Mouse (Mus musculus): Measurements from ENCODE around the gene Jdp2. TPM values are rescaled to one million over a fixed set of nuclear protein-coding genes. Genes with fewer than 3 reads are reported as not detected.
"Not testable (repeated sequence)": the region's sequence is repeated elsewhere in the genome, so short reads cannot be mapped to it uniquely, and the experiment has no call there.

Jdp2 gene
- total RNA-seq, 1 experiment, result 15.9 TPM

GRCm38 (mm10) chr12:85660855-85661254 is 62.0 kb downstream of the Jdp2 start:
- Histone ChIP-seq H3K9me3 (ENCODE audit: control insufficient read depth, insufficient read depth, low read depth, low read length) (no peaks in the 10 kb centered on the region), H3K27ac (ENCODE audit: insufficient read depth, low read depth, low read length, poor library complexity, severe bottlenecking) (no peak overlapping the region), H3K9ac (ENCODE audit: insufficient read depth, low read depth, low read length, poor library complexity, severe bottlenecking) (no peak overlapping the region), H3K36me3 (ENCODE audit: control insufficient read depth, insufficient read depth, low read length, poor library complexity, severe bottlenecking) (no peaks in the 10 kb centered on the region), H3K4me3 (ENCODE audit: insufficient read depth in 1 of 2, low read depth in 1 of 2, low read length in 2 of 2, poor library complexity in 1 of 2, severe bottlenecking in 1 of 2) (no peak overlapping the region), H3K4me1 (ENCODE audit: control insufficient read depth in 2 of 2, insufficient read depth in 2 of 2, low read length in 2 of 2, poor library complexity in 1 of 2) (no peaks in the 10 kb centered on the region)
- DNase-seq (ENCODE audit: low read depth, low spot score), result no peak
- no peak for TF ChIP-seq ZC3H11A (IDR thresholded peaks at IDR 0.05; ENCODE audit: borderline replicate concordance, low read depth, low read length)
- TF ChIP-seq HCFC1 (IDR thresholded peaks at IDR 0.05; ENCODE audit: borderline replicate concordance, insufficient read depth, low read length), result no peak
- TF ChIP-seq ZNF384 (IDR thresholded peaks at IDR 0.05; ENCODE audit: low read depth, low read length), result no peak
- TF ChIP-seq CHD2 (IDR thresholded peaks at IDR 0.05; ENCODE audit: low read depth, low read length), result no peak
- TF ChIP-seq MAFK (IDR thresholded peaks at IDR 0.05; ENCODE audit: insufficient read depth, low read depth, low read length), result no peak
- in situ Hi-C loops (cut with MboI; ENCODE audit: low sequenced_read_pairs in 2 of 2, unreplicated experiment in 2 of 2), result loop anchor here (10.0 to 25.0 kb wide), 3 partner anchors 149 to 324 kb away; partner anchors contain the start of gene Nek9 (in 1 of the 2)

DNA sequence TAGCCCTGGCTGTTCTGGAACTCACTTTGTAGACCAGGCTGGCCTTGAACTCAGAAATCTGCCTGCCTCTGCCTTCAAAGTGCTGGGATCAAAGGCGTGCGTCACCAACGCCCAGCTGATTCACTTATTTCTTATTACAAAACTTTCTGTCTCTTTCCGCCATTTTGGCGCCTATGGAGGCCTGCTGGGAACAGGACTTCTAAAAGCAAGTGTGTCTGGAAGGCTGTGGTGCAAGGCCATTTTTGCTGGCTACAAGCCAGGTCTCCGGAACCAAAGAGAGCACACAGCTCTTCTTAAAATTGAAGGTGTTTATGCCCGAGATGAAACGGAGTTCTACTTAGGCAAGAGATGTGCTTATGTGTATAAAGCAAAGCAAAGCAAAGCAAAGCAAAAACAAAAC is 63.4 kb downstream of the Jdp2 start:
- in situ Hi-C loops (cut with MboI; ENCODE audit: low sequenced_read_pairs in 2 of 2, unreplicated experiment in 2 of 2), result loop anchor here (10.0 to 25.0 kb wide), 3 partner anchors 150 to 325 kb away; partner anchors contain the start of gene Nek9 (in 1 of the 2)
- H3K27ac ChIP-seq (ENCODE audit: insufficient read depth, low read depth, low read length, poor library complexity, severe bottlenecking); H3K9me3 ChIP-seq (ENCODE audit: control insufficient read depth, insufficient read depth, low read depth, low read length); H3K4me3 ChIP-seq (ENCODE audit: insufficient read depth in 1 of 2, low read depth in 1 of 2, low read length in 2 of 2, poor library complexity in 1 of 2, severe bottlenecking in 1 of 2); H3K9ac ChIP-seq (ENCODE audit: insufficient read depth, low read depth, low read length, poor library complexity, severe bottlenecking); H3K4me1 ChIP-seq (ENCODE audit: control insufficient read depth in 2 of 2, insufficient read depth in 2 of 2, low read length in 2 of 2, poor library complexity in 1 of 2); H3K36me3 ChIP-seq (ENCODE audit: control insufficient read depth, insufficient read depth, low read length, poor library complexity, severe bottlenecking); DNase-seq (ENCODE audit: low read depth, low spot score): not testable (repeated sequence)

DNA sequence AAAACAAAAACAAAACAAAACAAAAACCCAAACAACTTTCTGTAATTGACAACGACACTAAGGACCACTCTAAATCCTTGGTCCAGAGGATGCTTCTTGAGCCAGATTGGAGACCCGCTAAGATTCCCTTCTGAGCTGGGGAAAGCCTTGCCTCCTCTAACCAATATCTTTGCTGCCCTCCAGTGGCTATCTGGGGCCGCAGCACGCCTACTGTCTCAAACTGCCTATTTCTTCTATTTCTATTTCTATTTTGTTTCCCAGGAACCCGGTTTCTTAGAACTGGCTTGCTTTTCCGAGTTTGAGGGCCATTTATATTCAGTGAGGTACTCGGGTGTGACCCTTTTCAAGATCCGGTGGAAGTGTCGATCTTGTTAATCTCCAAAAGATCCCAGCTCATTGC is 64.1 kb downstream of the Jdp2 start:
- no peak overlapping the region for H3K4me3 ChIP-seq (ENCODE audit: insufficient read depth in 1 of 2, low read depth in 1 of 2, low read length in 2 of 2, poor library complexity in 1 of 2, severe bottlenecking in 1 of 2)
- H3K9ac ChIP-seq (ENCODE audit: insufficient read depth, low read depth, low read length, poor library complexity, severe bottlenecking), result no peak overlapping the region
- in situ Hi-C loops (cut with MboI; ENCODE audit: low sequenced_read_pairs in 2 of 2, unreplicated experiment in 2 of 2), result loop anchor here (10.0 to 25.0 kb wide), 3 partner anchors 151 to 326 kb away; partner anchors contain the start of gene Nek9 (in 1 of the 2)
- no peak overlapping the region for H3K27ac ChIP-seq (ENCODE audit: insufficient read depth, low read depth, low read length, poor library complexity, severe bottlenecking)
- peaks cover 0 to 9% of the 10 kb centered on the region in 2 experiments; a peak in 1 of 4 replicates for H3K4me1 ChIP-seq (ENCODE audit: control insufficient read depth in 2 of 2, insufficient read depth in 2 of 2, low read length in 2 of 2, poor library complexity in 1 of 2)
- H3K9me3 ChIP-seq (ENCODE audit: control insufficient read depth, insufficient read depth, low read depth, low read length), result no peaks in the 10 kb centered on the region
- TF ChIP-seq HCFC1 (IDR thresholded peaks at IDR 0.05; ENCODE audit: borderline replicate concordance, insufficient read depth, low read length), result no peak
- peak; percentile 92 for TF ChIP-seq ZC3H11A (IDR thresholded peaks at IDR 0.05; ENCODE audit: borderline replicate concordance, low read depth, low read length)
- peak; percentile 56 for DNase-seq (ENCODE audit: low read depth, low spot score)
- no peaks in the 10 kb centered on the region for H3K36me3 ChIP-seq (ENCODE audit: control insufficient read depth, insufficient read depth, low read length, poor library complexity, severe bottlenecking)

GRCm38 (mm10) chr12:85666112-85666511 is 67.3 kb downstream of the Jdp2 start:
- Histone ChIP-seq H3K4me3 (ENCODE audit: insufficient read depth in 1 of 2, low read depth in 1 of 2, low read length in 2 of 2, poor library complexity in 1 of 2, severe bottlenecking in 1 of 2) (no peak overlapping the region), H3K9ac (ENCODE audit: insufficient read depth, low read depth, low read length, poor library complexity, severe bottlenecking) (no peak overlapping the region), H3K9me3 (ENCODE audit: control insufficient read depth, insufficient read depth, low read depth, low read length) (no peaks in the 10 kb centered on the region), H3K36me3 (ENCODE audit: control insufficient read depth, insufficient read depth, low read length, poor library complexity, severe bottlenecking) (no peaks in the 10 kb centered on the region), H3K4me1 (ENCODE audit: control insufficient read depth in 2 of 2, insufficient read depth in 2 of 2, low read length in 2 of 2, poor library complexity in 1 of 2) (peaks cover 0 to 9% of the 10 kb centered on the region in 2 experiments; a peak in 1 of 4 replicates), H3K27ac (ENCODE audit: insufficient read depth, low read depth, low read length, poor library complexity, severe bottlenecking) (no peak overlapping the region)
- in situ Hi-C loops (cut with MboI; ENCODE audit: low sequenced_read_pairs in 2 of 2, unreplicated experiment in 2 of 2), result loop anchor here (10.0 to 25.0 kb wide), 3 partner anchors 154 to 329 kb away; partner anchors contain the start of gene Nek9 (in 1 of the 2)
- TF ChIP-seq CHD2 (IDR thresholded peaks at IDR 0.05; ENCODE audit: low read depth, low read length), result no peak
- no peak for TF ChIP-seq HCFC1 (IDR thresholded peaks at IDR 0.05; ENCODE audit: borderline replicate concordance, insufficient read depth, low read length)
- no peak for TF ChIP-seq ZC3H11A (IDR thresholded peaks at IDR 0.05; ENCODE audit: borderline replicate concordance, low read depth, low read length)
- TF ChIP-seq ZNF384 (IDR thresholded peaks at IDR 0.05; ENCODE audit: low read depth, low read length), result no peak
- TF ChIP-seq MAFK (IDR thresholded peaks at IDR 0.05; ENCODE audit: insufficient read depth, low read depth, low read length), result no peak
- no peak for DNase-seq (ENCODE audit: low read depth, low spot score)

GRCm38 (mm10) chr12:85667071-85667470 is 68.2 kb downstream of the Jdp2 start:
- no peak for DNase-seq (ENCODE audit: low read depth, low spot score)
- no peak overlapping the region for H3K27ac ChIP-seq (ENCODE audit: insufficient read depth, low read depth, low read length, poor library complexity, severe bottlenecking)
- peaks cover 0 to 9% of the 10 kb centered on the region in 2 experiments; a peak in 1 of 4 replicates for H3K4me1 ChIP-seq (ENCODE audit: control insufficient read depth in 2 of 2, insufficient read depth in 2 of 2, low read length in 2 of 2, poor library complexity in 1 of 2)
- no peak for TF ChIP-seq ZNF384 (IDR thresholded peaks at IDR 0.05; ENCODE audit: low read depth, low read length)
- no peak for TF ChIP-seq ZC3H11A (IDR thresholded peaks at IDR 0.05; ENCODE audit: borderline replicate concordance, low read depth, low read length)
- no peak for TF ChIP-seq CHD2 (IDR thresholded peaks at IDR 0.05; ENCODE audit: low read depth, low read length)
- TF ChIP-seq HCFC1 (IDR thresholded peaks at IDR 0.05; ENCODE audit: borderline replicate concordance, insufficient read depth, low read length), result no peak
- no peak for TF ChIP-seq MAFK (IDR thresholded peaks at IDR 0.05; ENCODE audit: insufficient read depth, low read depth, low read length)
- H3K4me3 ChIP-seq (ENCODE audit: insufficient read depth in 1 of 2, low read depth in 1 of 2, low read length in 2 of 2, poor library complexity in 1 of 2, severe bottlenecking in 1 of 2), result no peak overlapping the region
- no peaks in the 10 kb centered on the region for H3K9me3 ChIP-seq (ENCODE audit: control insufficient read depth, insufficient read depth, low read depth, low read length)
- H3K9ac ChIP-seq (ENCODE audit: insufficient read depth, low read depth, low read length, poor library complexity, severe bottlenecking), result no peak overlapping the region
- no peaks in the 10 kb centered on the region for H3K36me3 ChIP-seq (ENCODE audit: control insufficient read depth, insufficient read depth, low read length, poor library complexity, severe bottlenecking)
- in situ Hi-C loops (cut with MboI; ENCODE audit: low sequenced_read_pairs in 2 of 2, unreplicated experiment in 2 of 2), result loop anchor here (10.0 to 25.0 kb wide), 3 partner anchors 155 to 330 kb away; partner anchors contain the start of gene Nek9 (in 1 of the 2)
